Mouse (Mus musculus) CD4-positive naive resting alpha-beta T cell, adult 76 days (primary cell): ENCODE measurements around the gene Frem2. TPM values are rescaled to one million over a fixed set of nuclear protein-coding genes. Genes with fewer than 3 reads are reported as not detected.

Source experiments
- total RNA-seq: library from RNA; stranded (reverse); gene quantifications from one replicate; pipeline ENCODE4 v1.2.4, GENCODE M21; 2023

The Frem2 gene
- total RNA-seq: not detected

GRCm38 (mm10) chr3:53656878-53657561 lies at the start of gene Frem2:
Frem2 (minus strand) TSS chr3:53657355.

GRCm38 (mm10) chr3:53488353-53488752 lies 168.8 kb downstream of the Frem2 start, which contains the start of gene Stoml3:
Stoml3 (plus strand) TSS chr3:53488653.

Other genes with a start within 250 kb of the Frem2 start
- gene Nhlrc3, start 194.0 kb downstream of the Frem2 start, total RNA-seq: 13.9 TPM
- 46.0 TPM for gene Proser1, start 193.7 kb downstream of the Frem2 start, total RNA-seq
- gene Stoml3, start 168.7 kb downstream of the Frem2 start, total RNA-seq: not detected
- not detected for gene Gm10985, start 187.7 kb upstream of the Frem2 start, total RNA-seq
- gene Ufm1, start 206.5 kb upstream of the Frem2 start, total RNA-seq: 64.1 TPM